Mouse (Mus musculus): Measurements from ENCODE around the gene Rnd2. TPM values are rescaled to one million over a fixed set of nuclear protein-coding genes. Genes with fewer than 3 reads are reported as not detected.

Gene Rnd2
- total RNA-seq, 1 experiment = 10.4 TPM

GRCm38 (mm10) chr11:101479171-101479635 is 14.4 kb downstream of the Rnd2 start:
- Histone ChIP-seq H3K9ac (ENCODE audit: insufficient read depth, low read depth, low read length, poor library complexity, severe bottlenecking) (peak overlapping the region; percentile 4), H3K4me1 (ENCODE audit: control insufficient read depth in 2 of 2, insufficient read depth in 2 of 2, low read length in 2 of 2, poor library complexity in 1 of 2) (peaks cover 17 to 27% of the 10 kb centered on the region in 2 experiments; a peak in 3 of 4 replicates), H3K27ac (ENCODE audit: insufficient read depth, low read depth, low read length, poor library complexity, severe bottlenecking) (no peak overlapping the region; the same call in 1 of the 2 replicates), H3K9me3 (ENCODE audit: control insufficient read depth, insufficient read depth, low read depth, low read length) (no peaks in the 10 kb centered on the region), H3K4me3 (ENCODE audit: insufficient read depth in 1 of 2, low read depth in 1 of 2, low read length in 2 of 2, poor library complexity in 1 of 2, severe bottlenecking in 1 of 2) (peak overlapping the region; percentile 36 to 59), H3K36me3 (ENCODE audit: control insufficient read depth, insufficient read depth, low read length, poor library complexity, severe bottlenecking) (no peaks in the 10 kb centered on the region)
- in situ Hi-C loops (cut with MboI; ENCODE audit: low sequenced_read_pairs in 2 of 2, unreplicated experiment in 2 of 2) = no loop called here
- peak; percentile 39 for DNase-seq (ENCODE audit: low read depth, low spot score)
- TF ChIP-seq MAFK (IDR thresholded peaks at IDR 0.05; ENCODE audit: insufficient read depth, low read depth, low read length) (peak; percentile 62; the same call in 1 of the 2 replicates), ZC3H11A (IDR thresholded peaks at IDR 0.05; ENCODE audit: borderline replicate concordance, low read depth, low read length) (no peak)

GRCm38 (mm10) chr11:101480912-101481311 is 16.1 kb downstream of the Rnd2 start:
- H3K36me3 ChIP-seq (ENCODE audit: control insufficient read depth, insufficient read depth, low read length, poor library complexity, severe bottlenecking) = no peaks in the 10 kb centered on the region
- H3K9me3 ChIP-seq (ENCODE audit: control insufficient read depth, insufficient read depth, low read depth, low read length) = no peaks in the 10 kb centered on the region
- no peak for TF ChIP-seq ZNF384 (IDR thresholded peaks at IDR 0.05; ENCODE audit: low read depth, low read length)
- TF ChIP-seq CHD2 (IDR thresholded peaks at IDR 0.05; ENCODE audit: low read depth, low read length) = no peak
- TF ChIP-seq MAFK (IDR thresholded peaks at IDR 0.05; ENCODE audit: insufficient read depth, low read depth, low read length) = no peak
- TF ChIP-seq HCFC1 (IDR thresholded peaks at IDR 0.05; ENCODE audit: borderline replicate concordance, insufficient read depth, low read length) = no peak
- no peak for TF ChIP-seq ZC3H11A (IDR thresholded peaks at IDR 0.05; ENCODE audit: borderline replicate concordance, low read depth, low read length)
- no peak overlapping the region for H3K9ac ChIP-seq (ENCODE audit: insufficient read depth, low read depth, low read length, poor library complexity, severe bottlenecking)
- H3K4me3 ChIP-seq (ENCODE audit: insufficient read depth in 1 of 2, low read depth in 1 of 2, low read length in 2 of 2, poor library complexity in 1 of 2, severe bottlenecking in 1 of 2) = no peak overlapping the region
- no peak overlapping the region for H3K27ac ChIP-seq (ENCODE audit: insufficient read depth, low read depth, low read length, poor library complexity, severe bottlenecking)
- no peak for DNase-seq (ENCODE audit: low read depth, low spot score)
- in situ Hi-C loops (cut with MboI; ENCODE audit: low sequenced_read_pairs in 2 of 2, unreplicated experiment in 2 of 2) = no loop called here
- peaks cover 18 to 27% of the 10 kb centered on the region in 2 experiments; a peak in 3 of 4 replicates for H3K4me1 ChIP-seq (ENCODE audit: control insufficient read depth in 2 of 2, insufficient read depth in 2 of 2, low read length in 2 of 2, poor library complexity in 1 of 2)

- in situ Hi-C loops (cut with MboI; ENCODE audit: low sequenced_read_pairs in 2 of 2, unreplicated experiment in 2 of 2) = no loop called here
- no peak overlapping the region for H3K9ac ChIP-seq (ENCODE audit: insufficient read depth, low read depth, low read length, poor library complexity, severe bottlenecking)
- peaks cover 15% of the 10 kb centered on the region for H3K36me3 ChIP-seq (ENCODE audit: control insufficient read depth, insufficient read depth, low read length, poor library complexity, severe bottlenecking)
- no peak for TF ChIP-seq CHD2 (IDR thresholded peaks at IDR 0.05; ENCODE audit: low read depth, low read length)
- peak; percentile 51 for TF ChIP-seq ZNF384 (IDR thresholded peaks at IDR 0.05; ENCODE audit: low read depth, low read length)
- DNase-seq (ENCODE audit: low read depth, low spot score) = no peak
- no peak overlapping the region for H3K27ac ChIP-seq (ENCODE audit: insufficient read depth, low read depth, low read length, poor library complexity, severe bottlenecking)
- no peak overlapping the region for H3K4me3 ChIP-seq (ENCODE audit: insufficient read depth in 1 of 2, low read depth in 1 of 2, low read length in 2 of 2, poor library complexity in 1 of 2, severe bottlenecking in 1 of 2)
- H3K9me3 ChIP-seq (ENCODE audit: control insufficient read depth, insufficient read depth, low read depth, low read length) = no peaks in the 10 kb centered on the region
- peaks cover 9 to 15% of the 10 kb centered on the region in 2 experiments; a peak in 3 of 4 replicates for H3K4me1 ChIP-seq (ENCODE audit: control insufficient read depth in 2 of 2, insufficient read depth in 2 of 2, low read length in 2 of 2, poor library complexity in 1 of 2)
Measured at GRCm38 (mm10) chr11:101483804-101484203, 19.0 kb downstream of the Rnd2 start.

- H3K36me3 ChIP-seq (ENCODE audit: control insufficient read depth, insufficient read depth, low read length, poor library complexity, severe bottlenecking) = peaks cover 15% of the 10 kb centered on the region
- peaks cover 8 to 11% of the 10 kb centered on the region in 2 experiments; a peak in 3 of 4 replicates for H3K4me1 ChIP-seq (ENCODE audit: control insufficient read depth in 2 of 2, insufficient read depth in 2 of 2, low read length in 2 of 2, poor library complexity in 1 of 2)
- no peak for DNase-seq (ENCODE audit: low read depth, low spot score)
- TF ChIP-seq ZNF384 (IDR thresholded peaks at IDR 0.05; ENCODE audit: low read depth, low read length) = no peak; the same call in 1 of the 2 replicates
- TF ChIP-seq HCFC1 (IDR thresholded peaks at IDR 0.05; ENCODE audit: borderline replicate concordance, insufficient read depth, low read length) = no peak
- TF ChIP-seq MAFK (IDR thresholded peaks at IDR 0.05; ENCODE audit: insufficient read depth, low read depth, low read length) = no peak
- no peak for TF ChIP-seq ZC3H11A (IDR thresholded peaks at IDR 0.05; ENCODE audit: borderline replicate concordance, low read depth, low read length)
- TF ChIP-seq CHD2 (IDR thresholded peaks at IDR 0.05; ENCODE audit: low read depth, low read length) = no peak
- in situ Hi-C loops (cut with MboI; ENCODE audit: low sequenced_read_pairs in 2 of 2, unreplicated experiment in 2 of 2) = no loop called here
- H3K27ac ChIP-seq (ENCODE audit: insufficient read depth, low read depth, low read length, poor library complexity, severe bottlenecking) = no peak overlapping the region
- H3K9ac ChIP-seq (ENCODE audit: insufficient read depth, low read depth, low read length, poor library complexity, severe bottlenecking) = no peak overlapping the region
- no peak overlapping the region for H3K4me3 ChIP-seq (ENCODE audit: insufficient read depth in 1 of 2, low read depth in 1 of 2, low read length in 2 of 2, poor library complexity in 1 of 2, severe bottlenecking in 1 of 2)
- H3K9me3 ChIP-seq (ENCODE audit: control insufficient read depth, insufficient read depth, low read depth, low read length) = no peaks in the 10 kb centered on the region
Measured at GRCm38 (mm10) chr11:101484245-101484644, 19.4 kb downstream of the Rnd2 start.

DNA sequence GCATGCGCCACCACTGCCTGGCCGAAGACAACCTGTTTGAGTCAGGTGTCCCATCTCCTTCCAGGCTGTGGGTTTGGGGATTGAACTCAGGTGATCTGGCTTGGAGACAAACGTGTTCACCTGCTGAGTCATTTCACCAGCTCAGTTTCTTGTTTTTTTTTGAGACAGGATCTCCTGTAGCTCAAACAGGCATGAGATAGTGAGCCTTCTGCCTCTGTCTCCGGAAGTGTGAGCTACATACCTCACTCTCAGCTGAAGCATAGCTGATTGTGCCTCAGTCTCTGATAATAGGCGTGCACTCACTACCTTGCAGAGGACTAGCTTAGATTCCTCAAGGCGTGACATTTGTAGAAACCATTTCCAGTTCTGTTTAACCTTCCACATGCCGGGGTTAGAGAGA is 20.0 kb downstream of the Rnd2 start:
- peaks cover 4 to 9% of the 10 kb centered on the region in 2 experiments; a peak in 2 of 4 replicates for H3K4me1 ChIP-seq (ENCODE audit: control insufficient read depth in 2 of 2, insufficient read depth in 2 of 2, low read length in 2 of 2, poor library complexity in 1 of 2)
- H3K36me3 ChIP-seq (ENCODE audit: control insufficient read depth, insufficient read depth, low read length, poor library complexity, severe bottlenecking) = peaks cover 20% of the 10 kb centered on the region
- DNase-seq (ENCODE audit: low read depth, low spot score) = no peak
- no peaks in the 10 kb centered on the region for H3K9me3 ChIP-seq (ENCODE audit: control insufficient read depth, insufficient read depth, low read depth, low read length)
- H3K4me3 ChIP-seq (ENCODE audit: insufficient read depth in 1 of 2, low read depth in 1 of 2, low read length in 2 of 2, poor library complexity in 1 of 2, severe bottlenecking in 1 of 2) = no peak overlapping the region
- in situ Hi-C loops (cut with MboI; ENCODE audit: low sequenced_read_pairs in 2 of 2, unreplicated experiment in 2 of 2) = no loop called here
- no peak overlapping the region for H3K27ac ChIP-seq (ENCODE audit: insufficient read depth, low read depth, low read length, poor library complexity, severe bottlenecking)
- no peak for TF ChIP-seq CHD2 (IDR thresholded peaks at IDR 0.05; ENCODE audit: low read depth, low read length)
- H3K9ac ChIP-seq (ENCODE audit: insufficient read depth, low read depth, low read length, poor library complexity, severe bottlenecking) = no peak overlapping the region

Data from ES-E14 (cell line).